Mouse (Mus musculus): ENCODE results near the gene Wdr59. TPM values are rescaled to one million over a fixed set of nuclear protein-coding genes. Genes with fewer than 3 reads are reported as not detected.

The Wdr59 gene
- polyA plus RNA-seq, 2 experiments: 6.1 to 11.5 TPM

DNA sequence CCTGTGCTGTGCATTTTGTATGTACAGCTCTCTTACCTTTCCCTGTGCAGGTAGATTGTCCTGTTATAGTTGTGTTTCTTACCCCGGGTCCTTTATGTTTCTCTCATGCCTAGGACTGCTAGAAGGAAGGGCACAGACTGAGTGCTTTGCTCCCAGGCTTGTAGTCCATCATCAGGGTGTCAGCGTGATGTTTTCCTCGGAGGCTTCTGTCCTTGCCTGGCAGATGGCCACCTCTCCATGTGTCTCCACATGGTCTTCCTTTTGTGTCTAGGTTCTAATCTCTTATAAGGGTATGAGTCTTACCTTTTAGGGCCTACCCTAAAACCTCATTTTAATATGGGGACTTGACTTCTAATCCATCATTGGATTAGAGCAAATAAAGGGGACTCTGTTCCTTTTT, 45.7 kb upstream of the Wdr59 start:
- H3K27ac ChIP-seq (replicated peaks; ENCODE audit: low read depth, low read length): no peak overlapping the region
- no peak for ATAC-seq (ENCODE audit: low FRiP score, low read depth)
- TF ChIP-seq POLR2A (IDR thresholded peaks at IDR 0.05; ENCODE audit: borderline replicate concordance, extremely low read depth, insufficient read depth, insufficient read length): no peak
- 55% methylated on average over 3 of the region's 3 CpGs for WGBS
- no peaks in the 10 kb centered on the region for H3K36me3 ChIP-seq (ENCODE audit: control insufficient read depth, insufficient read depth, low read length)
- H3K4me1 ChIP-seq (ENCODE audit: control insufficient read depth, insufficient read depth, low read length): peaks cover 20% of the 10 kb centered on the region; the same call in 1 of the 2 replicates
- no peak overlapping the region for H3K4me2 ChIP-seq (replicated peaks; ENCODE audit: low read depth, low read length, severe bottlenecking)
- no peaks in the 10 kb centered on the region for H3K9me3 ChIP-seq (ENCODE audit: control insufficient read depth, low read length)
- H3K27me3 ChIP-seq (ENCODE audit: control insufficient read depth, insufficient read depth, low read length): no peaks in the 10 kb centered on the region
- no peak overlapping the region for H3K9ac ChIP-seq (ENCODE audit: low read depth, low read length, severe bottlenecking)
- no peak for DNase-seq (ENCODE audit: low spot score)
- H3K4me3 ChIP-seq (replicated peaks; ENCODE audit: low read length): no peak overlapping the region

GRCm38 (mm10) chr8:111566326-111566725, 44.4 kb upstream of the Wdr59 start:
- H3K4me3 ChIP-seq (replicated peaks; ENCODE audit: low read length): no peak overlapping the region
- peaks cover 12% of the 10 kb centered on the region; the same call in 1 of the 2 replicates for H3K4me1 ChIP-seq (ENCODE audit: control insufficient read depth, insufficient read depth, low read length)
- no peaks in the 10 kb centered on the region for H3K27me3 ChIP-seq (ENCODE audit: control insufficient read depth, insufficient read depth, low read length)
- ATAC-seq (ENCODE audit: low FRiP score, low read depth): no peak
- DNase-seq (ENCODE audit: low spot score): no peak
- TF ChIP-seq POLR2A (IDR thresholded peaks at IDR 0.05; ENCODE audit: borderline replicate concordance, extremely low read depth, insufficient read depth, insufficient read length): no peak
- H3K27ac ChIP-seq (replicated peaks; ENCODE audit: low read depth, low read length): no peak overlapping the region
- no peak overlapping the region for H3K9ac ChIP-seq (ENCODE audit: low read depth, low read length, severe bottlenecking)
- 69% methylated on average over 9 of the region's 9 CpGs for WGBS
- no peaks in the 10 kb centered on the region for H3K36me3 ChIP-seq (ENCODE audit: control insufficient read depth, insufficient read depth, low read length)
- no peaks in the 10 kb centered on the region for H3K9me3 ChIP-seq (ENCODE audit: control insufficient read depth, low read length)
- no peak overlapping the region for H3K4me2 ChIP-seq (replicated peaks; ENCODE audit: low read depth, low read length, severe bottlenecking)

DNA sequence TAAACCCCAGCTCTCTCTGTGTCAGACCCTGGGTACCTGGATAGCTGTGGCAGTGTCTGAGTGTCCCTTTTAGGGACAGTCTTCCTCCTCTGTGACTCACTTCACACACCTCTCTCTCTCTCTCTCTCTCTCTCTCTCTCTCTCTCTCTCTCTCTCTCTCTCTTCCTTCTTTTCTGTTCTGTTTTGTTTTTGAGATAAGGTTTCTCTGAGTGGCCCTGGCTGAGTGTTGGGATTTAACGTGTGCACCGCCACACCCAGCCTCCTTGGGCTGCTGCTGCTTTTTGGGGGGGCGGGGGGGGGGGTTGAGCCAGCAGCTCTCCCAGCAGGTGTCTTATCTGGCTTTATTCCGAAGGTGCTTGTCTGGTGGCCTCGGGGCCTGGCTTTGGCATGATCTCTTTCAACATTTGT, 43.9 kb upstream of the Wdr59 start:
- no peak overlapping the region for H3K4me3 ChIP-seq (replicated peaks; ENCODE audit: low read length)
- no peaks in the 10 kb centered on the region for H3K27me3 ChIP-seq (ENCODE audit: control insufficient read depth, insufficient read depth, low read length)
- peaks cover 12% of the 10 kb centered on the region; the same call in 1 of the 2 replicates for H3K4me1 ChIP-seq (ENCODE audit: control insufficient read depth, insufficient read depth, low read length)
- H3K9me3 ChIP-seq (ENCODE audit: control insufficient read depth, low read length): no peaks in the 10 kb centered on the region
- no peak overlapping the region for H3K9ac ChIP-seq (ENCODE audit: low read depth, low read length, severe bottlenecking)
- no peak for TF ChIP-seq POLR2A (IDR thresholded peaks at IDR 0.05; ENCODE audit: borderline replicate concordance, extremely low read depth, insufficient read depth, insufficient read length)
- no peaks in the 10 kb centered on the region for H3K36me3 ChIP-seq (ENCODE audit: control insufficient read depth, insufficient read depth, low read length)
- WGBS: 30% methylated on average over 5 of the region's 5 CpGs
- no peak for DNase-seq (ENCODE audit: low spot score)
- no peak overlapping the region for H3K4me2 ChIP-seq (replicated peaks; ENCODE audit: low read depth, low read length, severe bottlenecking)
- H3K27ac ChIP-seq (replicated peaks; ENCODE audit: low read depth, low read length): no peak overlapping the region
- ATAC-seq (ENCODE audit: low FRiP score, low read depth): no peak

- ATAC-seq (ENCODE audit: low FRiP score, low read depth): no peak
- TF ChIP-seq POLR2A (IDR thresholded peaks at IDR 0.05; ENCODE audit: borderline replicate concordance, extremely low read depth, insufficient read depth, insufficient read length): no peak
Measured at GRCm38 (mm10) chr8:111564093-111564492, 42.2 kb upstream of the Wdr59 start.

GRCm38 (mm10) chr8:111563687-111564086, 41.8 kb upstream of the Wdr59 start:
- DNase-seq (ENCODE audit: low spot score) (no peak), ATAC-seq (ENCODE audit: low FRiP score, low read depth) (no peak)
- H3K4me1 ChIP-seq (ENCODE audit: control insufficient read depth, insufficient read depth, low read length): peaks cover 15% of the 10 kb centered on the region; the same call in 1 of the 2 replicates
- H3K4me3 ChIP-seq (replicated peaks; ENCODE audit: low read length): no peak overlapping the region
- 89% methylated on average over 4 of the region's 4 CpGs for WGBS
- no peak for TF ChIP-seq POLR2A (IDR thresholded peaks at IDR 0.05; ENCODE audit: borderline replicate concordance, extremely low read depth, insufficient read depth, insufficient read length)
- no peaks in the 10 kb centered on the region for H3K9me3 ChIP-seq (ENCODE audit: control insufficient read depth, low read length)
- no peak overlapping the region for H3K27ac ChIP-seq (replicated peaks; ENCODE audit: low read depth, low read length)
- no peak overlapping the region for H3K9ac ChIP-seq (ENCODE audit: low read depth, low read length, severe bottlenecking)
- H3K36me3 ChIP-seq (ENCODE audit: control insufficient read depth, insufficient read depth, low read length): no peaks in the 10 kb centered on the region
- no peaks in the 10 kb centered on the region for H3K27me3 ChIP-seq (ENCODE audit: control insufficient read depth, insufficient read depth, low read length)
- H3K4me2 ChIP-seq (replicated peaks; ENCODE audit: low read depth, low read length, severe bottlenecking): no peak overlapping the region

More at GRCm38 (mm10) chr8:111564093-111564492, 42.2 kb upstream of the Wdr59 start:
- no peaks in the 10 kb centered on the region for H3K9me3 ChIP-seq (ENCODE audit: control insufficient read depth, low read length)
- H3K9ac ChIP-seq (ENCODE audit: low read depth, low read length, severe bottlenecking): no peak overlapping the region
- no peak overlapping the region for H3K4me2 ChIP-seq (replicated peaks; ENCODE audit: low read depth, low read length, severe bottlenecking)
- no peaks in the 10 kb centered on the region for H3K27me3 ChIP-seq (ENCODE audit: control insufficient read depth, insufficient read depth, low read length)
- no peak overlapping the region for H3K27ac ChIP-seq (replicated peaks; ENCODE audit: low read depth, low read length)
- H3K4me1 ChIP-seq (ENCODE audit: control insufficient read depth, insufficient read depth, low read length): peaks cover 13% of the 10 kb centered on the region; the same call in 1 of the 2 replicates
- no peaks in the 10 kb centered on the region for H3K36me3 ChIP-seq (ENCODE audit: control insufficient read depth, insufficient read depth, low read length)
- 96% methylated on average over 2 of the region's 2 CpGs for WGBS
- no peak for DNase-seq (ENCODE audit: low spot score)
- no peak overlapping the region for H3K4me3 ChIP-seq (replicated peaks; ENCODE audit: low read length)

- H3K27me3 ChIP-seq (ENCODE audit: control insufficient read depth, insufficient read depth, low read length): no peaks in the 10 kb centered on the region
- no peak overlapping the region for H3K9ac ChIP-seq (ENCODE audit: low read depth, low read length, severe bottlenecking)
- H3K4me2 ChIP-seq (replicated peaks; ENCODE audit: low read depth, low read length, severe bottlenecking): no peak overlapping the region
- no peaks in the 10 kb centered on the region for H3K9me3 ChIP-seq (ENCODE audit: control insufficient read depth, low read length)
- 97% methylated on average over 5 of the region's 5 CpGs for WGBS
- no peak overlapping the region for H3K4me3 ChIP-seq (replicated peaks; ENCODE audit: low read length)
- no peaks in the 10 kb centered on the region for H3K36me3 ChIP-seq (ENCODE audit: control insufficient read depth, insufficient read depth, low read length)
- TF ChIP-seq POLR2A (IDR thresholded peaks at IDR 0.05; ENCODE audit: borderline replicate concordance, extremely low read depth, insufficient read depth, insufficient read length): no peak
- H3K4me1 ChIP-seq (ENCODE audit: control insufficient read depth, insufficient read depth, low read length): peaks cover 15% of the 10 kb centered on the region; the same call in 1 of the 2 replicates
- no peak for DNase-seq (ENCODE audit: low spot score)
- no peak overlapping the region for H3K27ac ChIP-seq (replicated peaks; ENCODE audit: low read depth, low read length)
- no peak for ATAC-seq (ENCODE audit: low FRiP score, low read depth)
Measured at GRCm38 (mm10) chr8:111563075-111563474, 41.2 kb upstream of the Wdr59 start.
